Comparison of ENCODE assay signal across 12 mouse cellular contexts in the genomic region with DNA sequence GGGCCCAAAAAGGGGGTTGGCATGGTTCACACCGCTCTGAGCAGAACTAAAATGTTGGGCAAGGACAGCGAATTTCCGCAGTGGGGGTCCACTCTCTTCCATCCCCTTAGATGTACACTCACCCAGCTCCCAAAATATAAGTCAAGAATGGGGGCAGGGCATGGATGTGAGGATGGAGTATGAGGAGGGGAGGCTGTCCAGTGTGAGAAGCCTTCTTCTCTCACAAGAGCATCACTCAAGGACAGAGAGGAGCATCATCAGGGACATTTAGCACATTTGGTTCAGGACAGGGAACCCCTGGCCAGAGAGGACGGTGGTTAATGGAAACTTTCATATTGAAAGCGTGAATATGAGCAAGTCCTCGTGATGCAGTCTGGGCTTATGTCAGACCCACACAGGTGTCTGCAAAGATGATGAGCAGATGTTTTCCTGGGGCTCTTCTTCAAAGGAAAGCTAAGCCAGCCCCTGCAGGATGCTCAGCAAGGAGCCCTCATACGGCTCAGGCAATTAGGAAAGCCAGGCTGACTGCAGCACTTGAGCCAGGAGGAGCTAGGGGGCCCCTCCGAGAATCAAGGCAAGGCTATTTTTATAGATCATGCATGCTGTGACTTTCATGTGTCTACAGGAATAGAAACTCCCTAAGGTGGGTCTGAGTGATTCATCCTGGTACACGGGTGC. TPM values are rescaled to one million over a fixed set of nuclear protein-coding genes. Genes with fewer than 3 reads are reported as not detected.
A peak's percentile ranks its signal among the peaks of the same experiment; 100 is the strongest.
DNase-seq lines count a peak whose midpoint lies in the region; ATAC-seq lines count a peak whose summit lies in the region.
"Had no signal": no experiment of that assay in that cellular context is flagged by ENCODE, and none has a peak within 500 bp of the region (broad histone marks: within the 10 kb centered on the region; RNA-seq: fewer than 3 reads in every experiment).

No protein-coding gene starts in this region.

- peaks cover 45 to 61% of the 10 kb centered on the region in 2 experiments for H3K4me1 ChIP-seq in heart, embryonic 14.5 days (ENCODE audit: control insufficient read depth in 2 of 2, insufficient read depth in 2 of 2, low read length in 2 of 2)
- no peaks in the 10 kb centered on the region for H3K4me1 ChIP-seq in midbrain, embryonic 14.5 days (ENCODE audit: control insufficient read depth, insufficient read depth, low read length)
- H3K4me1 ChIP-seq in midbrain, embryonic 11.5 days (ENCODE audit: control insufficient read depth, insufficient read depth, low read length): no peaks in the 10 kb centered on the region
- no peaks in the 10 kb centered on the region for H3K4me1 ChIP-seq in kidney, embryonic 14.5 days (ENCODE audit: control insufficient read depth, insufficient read depth, low read length)

- no peaks in the 10 kb centered on the region for H3K9me3 ChIP-seq in heart, embryonic 14.5 days (ENCODE audit: control insufficient read depth, low read length)
- H3K9me3 ChIP-seq in midbrain, embryonic 14.5 days (ENCODE audit: control insufficient read depth, low read length): no peaks in the 10 kb centered on the region
- no peaks in the 10 kb centered on the region for H3K9me3 ChIP-seq in midbrain, embryonic 11.5 days (ENCODE audit: control insufficient read depth, low read length)
- no peaks in the 10 kb centered on the region for H3K9me3 ChIP-seq in kidney, embryonic 14.5 days (ENCODE audit: control insufficient read depth, low read length)

- H3K4me2 ChIP-seq in heart, embryonic 14.5 days (ENCODE audit: low read length): peak overlapping the region; percentile 47
- no peak overlapping the region for H3K4me2 ChIP-seq in midbrain, embryonic 14.5 days (ENCODE audit: low read length)
- no peak overlapping the region for H3K4me2 ChIP-seq in midbrain, embryonic 11.5 days
- H3K4me2 ChIP-seq in kidney, embryonic 14.5 days (replicated peaks; ENCODE audit: low read depth, low read length): no peak overlapping the region

- no peak for DNase-seq in heart, postnatal 4 days
- peak; percentile 44 for DNase-seq in midbrain, embryonic 14.5 days
- no peak for DNase-seq in midbrain, embryonic 11.5 days (ENCODE audit: low spot score, missing footprints)
- DNase-seq in induced T-regulatory cell, adult 2 months (ENCODE audit: low read depth): peak; percentile 70
- peak; percentile 33 to 41 for DNase-seq in thymus, postnatal 10 days (ENCODE audit: low spot score in 2 of 2)
- DNase-seq: cerebellum, adult 11-12 months; retina, postnatal 1 day had no signal

- no peaks in the 10 kb centered on the region for H3K36me3 ChIP-seq in heart, embryonic 14.5 days (ENCODE audit: control insufficient read depth, insufficient read depth, low read length)
- no peaks in the 10 kb centered on the region for H3K36me3 ChIP-seq in midbrain, embryonic 14.5 days (ENCODE audit: control insufficient read depth, insufficient read depth, low read length)
- no peaks in the 10 kb centered on the region for H3K36me3 ChIP-seq in midbrain, embryonic 11.5 days (ENCODE audit: control insufficient read depth, insufficient read depth, low read length)
- H3K36me3 ChIP-seq in kidney, embryonic 14.5 days (ENCODE audit: control insufficient read depth, insufficient read depth, low read length): no peaks in the 10 kb centered on the region

- WGBS in heart, embryonic 14.5 days: 41% methylated on average over 9 of the region's 9 CpGs
- 45% methylated on average over 9 of the region's 9 CpGs for WGBS in midbrain, embryonic 14.5 days
- whole genome bisulfite sequencing in midbrain, embryonic 11.5 days: 56% methylated on average over 9 of the region's 9 CpGs
- 59% methylated on average over 9 of the region's 9 CpGs for WGBS in kidney, embryonic 14.5 days

- peak overlapping the region; percentile 47 to 82 for H3K27ac ChIP-seq in heart, embryonic 14.5 days (replicated peaks in 1 of 2; ENCODE audit: control insufficient read depth in 1 of 2, insufficient read depth in 1 of 2, low read depth in 2 of 2, low read length in 2 of 2)
- no peak overlapping the region for H3K27ac ChIP-seq in midbrain, embryonic 14.5 days (replicated peaks; ENCODE audit: low read depth, low read length)
- H3K27ac ChIP-seq in midbrain, embryonic 11.5 days (ENCODE audit: low read depth, low read length): no peak overlapping the region
- no peak overlapping the region for H3K27ac ChIP-seq in kidney, embryonic 14.5 days (ENCODE audit: low read depth, low read length)
- H3K27ac ChIP-seq: liver, embryonic 14.5 days had no signal

- no peak overlapping the region for H3K9ac ChIP-seq in heart, embryonic 14.5 days (ENCODE audit: low read length)
- H3K9ac ChIP-seq in midbrain, embryonic 14.5 days (replicated peaks; ENCODE audit: low read length): no peak overlapping the region
- no peak overlapping the region for H3K9ac ChIP-seq in midbrain, embryonic 11.5 days (ENCODE audit: low read length)
- H3K9ac ChIP-seq in kidney, embryonic 14.5 days (ENCODE audit: low read depth, low read length): no peak overlapping the region
- H3K9ac ChIP-seq: liver, embryonic 14.5 days had no signal

- H3K4me3 ChIP-seq in heart, embryonic 14.5 days (ENCODE audit: control insufficient read depth in 1 of 2, insufficient read depth in 1 of 2, low read depth in 1 of 2, low read length in 2 of 2): no peak overlapping the region
- no peak overlapping the region for H3K4me3 ChIP-seq in midbrain, embryonic 14.5 days (replicated peaks; ENCODE audit: low read depth, low read length)
- no peak overlapping the region for H3K4me3 ChIP-seq in midbrain, embryonic 11.5 days (ENCODE audit: low read depth, low read length)
- no peak overlapping the region for H3K4me3 ChIP-seq in kidney, embryonic 14.5 days (ENCODE audit: low read length)

- ATAC-seq in heart, embryonic 14.5 days (ENCODE audit: insufficient number of reproducible peaks, insufficient read depth, low FRiP score, low read depth): peak; percentile 42
- no peak for ATAC-seq in midbrain, embryonic 14.5 days (ENCODE audit: low FRiP score, low TSS enrichment)
- no peak for ATAC-seq in midbrain, embryonic 11.5 days (ENCODE audit: low FRiP score)
- no peak for ATAC-seq in kidney, embryonic 14.5 days (ENCODE audit: low FRiP score, low TSS enrichment)
- ATAC-seq in cerebellum, adult (ENCODE audit: insufficient number of reproducible peaks, low FRiP score, low TSS enrichment): no peak

- no peaks in the 10 kb centered on the region for H3K27me3 ChIP-seq in heart, embryonic 14.5 days (ENCODE audit: control insufficient read depth, insufficient read depth, low read length)
- H3K27me3 ChIP-seq in midbrain, embryonic 14.5 days (ENCODE audit: control insufficient read depth, insufficient read depth, low read length): no peaks in the 10 kb centered on the region
- H3K27me3 ChIP-seq in midbrain, embryonic 11.5 days (ENCODE audit: control insufficient read depth, insufficient read depth, low read length): no peaks in the 10 kb centered on the region
- H3K27me3 ChIP-seq in kidney, embryonic 14.5 days (ENCODE audit: control insufficient read depth, insufficient read depth, low read length): no peaks in the 10 kb centered on the region

RNA-seq across cellular contexts. Expression of gene Gpr55, which starts 2.7 kb away (rescaled TPM):
- polyA plus RNA-seq in heart, embryonic 14.5 days (2014; fragmentation: Nextera tagmentation; extraction: Ambion mirVana): 0.07 TPM in 1 of 2 replicates, not detected in the other
- not detected for total RNA-seq in heart, postnatal 4 days (2021)
- polyA plus RNA-seq in midbrain, embryonic 14.5 days (2014; fragmentation: Nextera tagmentation; extraction: Ambion mirVana): 0.05 and 0.11 TPM in 2 replicates
- not detected in 2 replicates for polyA plus RNA-seq in midbrain, embryonic 11.5 days (2014; fragmentation: Nextera tagmentation; extraction: Ambion mirVana)
- 0.07 TPM in 1 of 2 replicates, not detected in the other for polyA plus RNA-seq in kidney, embryonic 14.5 days (2014; fragmentation: Nextera tagmentation; extraction: Ambion mirVana)

RNA-seq across cellular contexts. Expression of gene 4933407L21Rik, which starts 29.8 kb away (rescaled TPM):
- 0.11 and 0.26 TPM in 2 replicates for polyA plus RNA-seq in heart, embryonic 14.5 days (2014; fragmentation: Nextera tagmentation; extraction: Ambion mirVana)
- total RNA-seq in heart, postnatal 4 days (2021): not detected
- polyA plus RNA-seq in midbrain, embryonic 14.5 days (2014; fragmentation: Nextera tagmentation; extraction: Ambion mirVana): 6.9 and 7.5 TPM in 2 replicates
- polyA plus RNA-seq in midbrain, embryonic 11.5 days (2014; fragmentation: Nextera tagmentation; extraction: Ambion mirVana): 0.36 and 0.97 TPM in 2 replicates
- polyA plus RNA-seq in kidney, embryonic 14.5 days (2014; fragmentation: Nextera tagmentation; extraction: Ambion mirVana): 0.85 and 1.7 TPM in 2 replicates

RNA-seq across cellular contexts. Expression of gene Spata3, which starts 58.5 kb away (rescaled TPM):
- polyA plus RNA-seq in heart, embryonic 14.5 days (2014; fragmentation: Nextera tagmentation; extraction: Ambion mirVana): not detected in 2 replicates
- not detected for total RNA-seq in heart, postnatal 4 days (2021)
- 0.32 and 0.34 TPM in 2 replicates for polyA plus RNA-seq in midbrain, embryonic 14.5 days (2014; fragmentation: Nextera tagmentation; extraction: Ambion mirVana)
- polyA plus RNA-seq in midbrain, embryonic 11.5 days (2014; fragmentation: Nextera tagmentation; extraction: Ambion mirVana): not detected in 2 replicates
- polyA plus RNA-seq in kidney, embryonic 14.5 days (2014; fragmentation: Nextera tagmentation; extraction: Ambion mirVana): 0.34 TPM in 1 of 2 replicates, not detected in the other
- polyA plus RNA-seq: large intestine, adult 2 months had no signal

Comparison
In these comparisons a context has a peak if more than half of its experiments do, and no peak if none do; other contexts are left out.
1. DNase-seq: peak in midbrain, embryonic 14.5 days (single experiment), induced T-regulatory cell, adult 2 months (single experiment) and thymus, postnatal 10 days (2 of 2); none in heart, postnatal 4 days (single experiment) and midbrain, embryonic 11.5 days (single experiment).
2. H3K27ac ChIP-seq: peak in heart, embryonic 14.5 days (2 of 2); none in midbrain, embryonic 14.5 days (single experiment), midbrain, embryonic 11.5 days (single experiment) and kidney, embryonic 14.5 days (single experiment).